Mouse (Mus musculus) gastrocnemius, adult 2 months (tissue): ENCODE measurements around the gene Zfp36l2. TPM values are rescaled to one million over a fixed set of nuclear protein-coding genes. Genes with fewer than 3 reads are reported as not detected.
A peak's percentile ranks its signal among the peaks of the same experiment; 100 is the strongest.

ENCODE experiments used
- DNase-seq: peaks from one replicate; pipeline ENCODE4 v3.0.0; 2022
- H3K27ac ChIP-seq: fragments of 200-600 bp; 2 replicates; pipeline ENCODE4 v1.8.1; 2022; ENCODE audit warnings: mild to moderate bottlenecking
- H3K4me3 ChIP-seq: fragments of 200-600 bp; 2 replicates; pipeline ENCODE4 v1.8.1; 2022; ENCODE audit warnings: mild to moderate bottlenecking, moderate library complexity
- CTCF ChIP-seq: fragments of 200-600 bp; IDR thresholded peaks from 2 replicates; pipeline ENCODE4 v1.8.1; 2022; ENCODE audit warnings: antibody characterized with exemption, mild to moderate bottlenecking, moderate library complexity
- intact Hi-C: fragments of 180-260 bp; cut with DNase I; formaldehyde crosslinking; loops from one replicate; pipeline ENCODE4 v1.15.1; 2025
- total RNA-seq, 2 experiments: library from RNA; stranded (reverse); gene quantifications; 2 replicates each; pipeline ENCODE4 v1.2.3; 2021

Gene Zfp36l2
- total RNA-seq, 2 experiments from 2014 or later, result 9.7 to 10.1 TPM

DNA sequence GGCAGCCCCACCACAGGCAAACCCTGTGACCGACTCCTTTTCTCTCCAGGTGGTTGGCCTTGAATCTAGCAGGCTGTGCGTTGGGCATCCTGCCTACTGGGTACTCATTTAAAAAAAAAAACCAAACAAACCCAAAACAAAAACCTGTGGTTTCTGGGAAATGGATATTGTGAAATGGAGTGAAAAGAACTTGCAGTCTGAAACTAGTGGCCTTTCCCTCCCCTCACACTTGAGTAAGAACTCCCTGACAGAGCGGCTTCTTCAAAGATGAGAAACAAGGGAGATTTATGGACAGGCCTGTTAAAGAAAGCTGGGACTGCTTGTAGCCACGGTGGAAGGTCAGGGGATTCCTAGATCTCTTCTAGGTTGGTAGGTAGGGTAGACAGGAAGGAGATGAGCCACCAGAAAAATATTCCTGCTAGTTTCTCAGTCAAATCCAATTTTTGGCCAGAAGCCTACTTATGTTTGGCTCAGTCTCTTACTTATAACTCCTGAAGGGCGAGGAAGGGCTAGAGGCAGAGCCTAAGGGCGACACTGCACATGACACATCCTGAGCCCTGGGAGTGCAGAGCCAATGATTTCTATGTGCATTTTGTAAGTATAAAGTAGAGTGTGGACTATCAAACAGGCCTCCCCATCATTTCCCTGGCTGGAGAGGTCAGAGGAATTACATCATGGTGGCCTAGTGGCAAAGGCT is 27.7 kb upstream of the Zfp36l2 start:
- TF ChIP-seq CTCF, result no peak
- peak overlapping the region; percentile 10; the same call in 1 of the 2 replicates for H3K27ac ChIP-seq
- H3K4me3 ChIP-seq, result no peak overlapping the region
- intact Hi-C loops, result no loop called here
- no peak for DNase-seq

DNA sequence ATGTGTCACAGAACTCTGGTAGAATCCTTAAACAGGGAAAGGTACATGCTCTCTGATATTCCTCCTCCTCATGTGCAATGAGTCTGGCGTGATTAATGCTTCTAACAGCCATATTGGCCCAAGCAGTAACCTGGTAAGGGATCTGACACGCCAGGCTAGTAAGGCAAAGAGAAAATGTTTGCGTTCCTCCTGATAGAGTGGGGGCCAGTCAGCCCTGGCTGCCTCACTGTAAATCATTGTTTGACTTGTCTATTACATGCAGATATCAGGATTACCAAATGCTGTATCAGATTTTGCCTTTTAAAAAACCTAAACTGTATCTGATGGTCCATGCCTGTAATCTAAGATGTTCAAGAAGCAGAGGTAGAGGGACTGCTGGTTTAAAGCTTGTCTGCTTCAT is 25.7 kb upstream of the Zfp36l2 start:
- Histone ChIP-seq H3K4me3 (no peak overlapping the region), H3K27ac (no peak overlapping the region)
- intact Hi-C loops, result no loop called here
- no peak for TF ChIP-seq CTCF
- no peak for DNase-seq

DNA sequence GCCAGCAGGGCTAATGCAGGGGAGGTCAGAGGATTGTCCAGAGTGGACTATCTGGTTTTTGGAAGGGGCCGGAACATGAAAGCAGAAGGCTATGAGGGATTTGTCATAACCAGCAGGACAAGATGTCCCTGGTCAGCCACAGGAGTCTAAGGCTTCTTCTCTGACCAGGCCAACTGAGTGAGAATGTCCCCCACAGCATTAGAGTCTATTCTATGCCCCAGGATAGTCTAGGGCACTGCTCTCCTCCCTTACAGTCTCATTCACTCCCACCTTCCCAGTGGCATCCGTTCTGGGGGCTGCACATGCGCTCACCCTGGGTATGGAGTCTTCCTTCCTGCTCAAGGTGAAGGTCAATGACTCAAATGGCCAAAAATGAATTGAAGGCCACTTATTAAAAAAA is 19.9 kb upstream of the Zfp36l2 start:
- intact Hi-C loops, result no loop called here

GRCm38 (mm10) chr17:84206239-84206638 is 18.5 kb upstream of the Zfp36l2 start:
- no peak overlapping the region for H3K4me3 ChIP-seq
- no peak overlapping the region for H3K27ac ChIP-seq
- intact Hi-C loops, result no loop called here
- no peak for TF ChIP-seq CTCF
- DNase-seq, result no peak

More for the DNA sequence above, 19.9 kb upstream of the Zfp36l2 start:
- H3K4me3 ChIP-seq, result no peak overlapping the region
- no peak overlapping the region for H3K27ac ChIP-seq
- DNase-seq, result no peak
- no peak for TF ChIP-seq CTCF

GRCm38 (mm10) chr17:84204962-84205361 is 17.2 kb upstream of the Zfp36l2 start:
- no peak overlapping the region for H3K27ac ChIP-seq
- intact Hi-C loops, result loop anchor here (5.0 kb wide), 1 partner anchor 177 kb away; no protein-coding TSS in a partner anchor

DNA sequence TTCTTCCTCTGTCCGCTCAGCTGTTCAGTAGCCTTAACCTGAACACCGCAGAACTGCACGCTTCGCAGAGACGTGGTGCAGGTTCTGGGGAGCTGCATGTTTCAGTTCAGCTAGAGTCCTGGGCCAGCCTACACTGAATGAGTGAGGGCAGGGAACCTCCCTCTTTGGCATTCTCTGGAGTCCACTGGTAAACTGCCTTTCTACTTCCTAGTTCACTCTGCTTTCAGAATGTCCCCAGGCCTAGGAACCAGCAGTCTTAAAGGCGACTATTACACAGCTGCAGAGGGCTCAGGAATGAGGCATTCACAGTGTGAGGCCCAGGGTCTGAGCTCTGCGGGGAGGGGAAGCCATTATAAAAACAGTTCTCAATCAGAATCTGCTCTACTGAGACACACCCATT is 15.6 kb upstream of the Zfp36l2 start:
- TF ChIP-seq CTCF, result no peak
- no peak for DNase-seq
- no peak overlapping the region for H3K4me3 ChIP-seq
- intact Hi-C loops, result loop anchor here (5.0 kb wide), 1 partner anchor 179 kb away; no protein-coding TSS in a partner anchor
- H3K27ac ChIP-seq, result no peak overlapping the region

More at GRCm38 (mm10) chr17:84204962-84205361, 17.2 kb upstream of the Zfp36l2 start:
- H3K4me3 ChIP-seq, result no peak overlapping the region
- no peak for DNase-seq
- no peak for TF ChIP-seq CTCF

DNA sequence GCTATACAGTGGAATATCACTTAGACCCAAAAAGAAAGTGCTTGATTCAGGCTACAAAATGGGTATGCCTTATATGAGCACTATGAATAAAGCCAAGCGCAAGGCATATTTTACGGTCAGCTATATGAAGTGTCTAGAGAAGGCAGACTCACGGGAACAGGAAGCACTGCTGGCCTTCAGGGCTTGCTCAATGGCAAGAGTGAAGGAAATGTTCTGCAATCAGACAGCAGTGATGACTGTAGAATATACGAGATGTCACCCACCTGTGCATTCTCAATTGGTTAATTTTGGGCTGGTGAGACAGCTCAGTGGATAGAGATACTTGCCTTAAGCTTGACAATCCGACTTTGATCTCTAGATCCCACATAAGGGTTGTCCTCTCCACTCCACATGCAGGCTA is 13.4 kb upstream of the Zfp36l2 start:
- DNase-seq, result no peak
- Histone ChIP-seq H3K27ac (no peak overlapping the region), H3K4me3 (no peak overlapping the region)
- intact Hi-C loops, result loop anchor here (5.0 kb wide), 1 partner anchor 181 kb away; no protein-coding TSS in a partner anchor
- TF ChIP-seq CTCF, result no peak

DNA sequence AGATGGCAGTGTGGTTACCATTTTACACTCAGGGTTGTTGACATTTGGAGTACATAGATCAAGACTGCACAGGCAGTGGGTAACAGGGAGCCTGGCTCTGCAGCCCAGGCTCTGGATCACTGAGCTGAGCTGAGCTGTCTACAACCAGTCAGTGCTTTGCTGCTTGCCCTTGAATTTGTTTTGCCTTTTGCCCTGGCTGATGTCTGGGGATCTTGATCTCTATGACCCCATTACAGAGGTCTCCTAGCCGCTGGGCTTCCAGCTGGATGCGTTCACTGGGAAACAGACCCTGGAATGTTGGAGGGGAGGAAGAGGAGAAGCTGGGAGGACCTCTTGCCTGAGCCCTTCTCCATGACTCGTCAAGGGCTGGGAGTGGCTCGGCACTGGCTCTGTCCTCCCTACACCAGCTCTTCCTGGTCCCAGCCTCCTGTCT is 10.2 kb upstream of the Zfp36l2 start:
- DNase-seq, result no peak
- intact Hi-C loops, result no loop called here
- no peak for TF ChIP-seq CTCF
- Histone ChIP-seq H3K4me3 (no peak overlapping the region), H3K27ac (no peak overlapping the region)

GRCm38 (mm10) chr17:84196329-84196728 is 8.6 kb upstream of the Zfp36l2 start:
- Histone ChIP-seq H3K27ac (no peak overlapping the region), H3K4me3 (no peak overlapping the region)
- TF ChIP-seq CTCF, result no peak
- DNase-seq, result no peak
- intact Hi-C loops, result no loop called here

DNA sequence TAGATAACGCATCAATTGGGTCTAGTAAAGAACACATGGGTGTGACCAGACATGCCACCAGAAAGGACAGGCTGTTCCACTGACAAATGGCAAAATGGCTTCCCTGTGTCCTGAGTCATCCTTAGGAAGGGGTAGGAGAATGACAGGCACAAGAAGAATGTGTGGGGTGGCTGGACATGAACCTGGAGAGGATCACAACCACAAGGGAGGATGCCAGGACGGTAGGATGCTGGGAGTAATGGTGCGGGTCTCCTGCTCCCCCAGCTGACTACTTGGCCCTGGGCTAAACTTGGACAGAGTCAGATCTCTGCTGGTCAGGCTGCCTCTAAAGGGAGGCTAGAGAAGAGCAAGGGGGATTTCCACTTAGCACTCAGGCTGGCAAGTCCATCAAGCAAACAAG is 8.1 kb upstream of the Zfp36l2 start:
- no peak for DNase-seq
- Histone ChIP-seq H3K27ac (peak overlapping the region; percentile 31; the same call in 1 of the 2 replicates), H3K4me3 (no peak overlapping the region)
- intact Hi-C loops, result no loop called here
- no peak for TF ChIP-seq CTCF

DNA sequence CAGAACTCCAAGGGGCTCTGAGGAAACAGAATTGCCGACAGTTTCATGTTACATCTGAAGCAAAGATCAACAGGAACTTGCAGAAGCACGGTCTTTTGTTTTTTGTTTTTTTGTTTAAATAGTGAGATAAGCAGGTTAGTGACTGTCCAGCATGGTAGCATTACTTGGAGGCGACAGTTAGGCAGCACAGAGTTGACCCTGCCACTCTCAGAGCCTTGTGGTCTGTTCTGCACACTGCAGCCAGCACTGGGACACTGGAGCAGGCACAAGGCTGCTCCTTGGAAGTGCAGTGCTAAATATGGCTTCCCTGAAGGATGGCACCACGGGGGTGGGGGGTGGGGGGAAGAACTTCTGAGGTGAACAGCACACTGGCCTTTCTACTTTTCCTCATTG is 7.3 kb upstream of the Zfp36l2 start:
- peak; percentile 13; the same call in 1 of the 2 replicates for TF ChIP-seq CTCF
- Histone ChIP-seq H3K4me3 (no peak overlapping the region), H3K27ac (no peak overlapping the region)
- intact Hi-C loops, result no loop called here
- DNase-seq, result no peak

DNA sequence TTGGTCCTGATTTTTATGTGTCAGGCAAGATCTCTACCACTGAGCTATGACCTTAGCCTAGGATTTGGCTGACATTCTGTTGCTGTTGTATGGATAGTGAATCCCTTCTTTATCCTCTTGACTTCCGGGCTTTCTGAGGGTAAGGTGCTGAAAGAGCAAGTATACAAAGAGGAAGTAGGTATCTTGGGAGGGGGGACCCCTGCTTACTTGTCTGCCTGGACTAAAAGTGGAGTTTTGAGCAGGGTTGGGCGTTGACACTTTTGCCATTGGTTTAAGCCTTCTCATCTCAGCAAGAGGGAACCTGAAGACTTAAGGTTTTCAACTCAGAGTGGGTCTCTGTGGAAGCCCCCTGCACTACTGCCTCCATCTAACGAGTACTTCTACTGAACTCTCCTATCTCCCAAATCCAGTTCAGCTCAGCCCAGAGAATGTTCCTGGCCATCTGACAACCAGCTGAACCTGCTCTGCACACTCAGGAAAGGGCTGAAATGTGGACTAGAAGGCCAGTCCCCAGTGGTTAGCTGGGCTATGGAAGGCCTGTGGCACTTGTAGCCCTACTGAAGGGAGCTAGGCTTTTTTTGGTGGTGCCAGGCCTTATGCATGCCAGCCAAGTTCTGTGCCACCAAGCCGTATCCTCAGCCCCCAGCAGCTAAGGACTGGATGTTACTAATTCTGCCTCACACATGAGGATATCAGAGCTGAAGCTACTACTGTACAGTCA is 6.7 kb upstream of the Zfp36l2 start:
- no peak for TF ChIP-seq CTCF
- intact Hi-C loops, result no loop called here

DNA sequence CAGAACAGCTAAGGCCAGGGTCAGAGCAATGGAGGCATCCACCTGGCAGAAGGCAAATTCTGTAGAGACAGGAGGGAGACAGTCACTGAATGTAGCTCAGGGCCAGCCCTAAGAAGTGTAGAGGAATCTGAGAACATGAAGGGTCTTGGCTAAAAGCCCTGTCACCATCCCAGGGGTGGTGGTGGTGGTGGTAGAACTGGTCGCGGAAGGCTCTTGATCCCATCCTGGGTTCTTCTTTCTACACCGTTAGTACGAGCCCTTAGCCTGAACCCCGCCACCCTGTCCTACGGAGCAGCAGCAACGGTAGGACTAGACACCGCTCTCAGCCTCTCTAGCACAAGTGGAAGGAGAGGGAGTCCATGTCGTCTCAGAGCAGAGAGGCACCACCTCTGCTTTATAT is 5.7 kb upstream of the Zfp36l2 start:
- no peak for TF ChIP-seq CTCF
- Histone ChIP-seq H3K4me3 (no peak overlapping the region), H3K27ac (no peak overlapping the region)
- intact Hi-C loops, result no loop called here
- no peak for DNase-seq

More for the DNA sequence above, 6.7 kb upstream of the Zfp36l2 start:
- Histone ChIP-seq H3K4me3 (no peak overlapping the region), H3K27ac (no peak overlapping the region)
- no peak for DNase-seq
